Mouse (Mus musculus) MEL (cell line): Measurements from ENCODE around the gene Slc35b4. TPM values are rescaled to one million over a fixed set of nuclear protein-coding genes. Genes with fewer than 3 reads are reported as not detected.

ENCODE experiments used
- DNase-seq: peaks from one replicate; pipeline ENCODE4 v3.0.0; 2011; ENCODE audit warnings: low read depth, low spot score
- H3K27ac ChIP-seq: 2 replicates; pipeline ENCODE4 v1.5.1; 2012; ENCODE audit warnings: low read depth, mild to moderate bottlenecking, control low read depth, low read length, moderate library complexity; ENCODE audit not compliant: control insufficient read depth
- H3K27me3 ChIP-seq, 2 experiments: fragments of 150-350 bp in 1 of 2; sonication (generic) in 1 of 2; 2 replicates each; pipeline ENCODE4 v1.6.1; 2012; ENCODE audit warnings: low read length in 2 of 2, mild to moderate bottlenecking in 2 of 2, improper control_type of control experiment in 1 of 2, moderate library complexity in 1 of 2; ENCODE audit not compliant: insufficient read depth in 2 of 2, control insufficient read depth in 1 of 2
- H3K36me3 ChIP-seq, 2 experiments: 2 replicates each; pipeline ENCODE4 v1.6.1; 2012 to 2014; ENCODE audit warnings: low read length in 2 of 2, improper control_type of control experiment in 1 of 2, inconsistent platforms in 1 of 2, mild to moderate bottlenecking in 1 of 2; ENCODE audit not compliant: insufficient read depth in 2 of 2, control insufficient read depth in 1 of 2
- H3K4me1 ChIP-seq, 2 experiments: fragments of 150-350 bp in 1 of 2; sonication (generic) in 1 of 2; 2 replicates each; pipeline ENCODE4 v1.6.1; 2012; ENCODE audit warnings: low read length in 2 of 2, improper control_type of control experiment in 1 of 2, mild to moderate bottlenecking in 1 of 2; ENCODE audit not compliant: insufficient read depth in 2 of 2, control insufficient read depth in 1 of 2
- H3K4me3 ChIP-seq, 2 experiments: fragments of 150-350 bp in 1 of 2; sonication (generic) in 1 of 2; 2 replicates each; pipeline ENCODE4 v1.5.1; 2012; ENCODE audit warnings: low read depth in 2 of 2, low read length in 2 of 2, mild to moderate bottlenecking in 2 of 2, moderate library complexity in 2 of 2, control low read depth in 1 of 2, improper control_type of control experiment in 1 of 2; ENCODE audit not compliant: control insufficient read depth in 1 of 2, insufficient read depth in 1 of 2
- H3K79me2 ChIP-seq: 2 replicates; pipeline ENCODE4 v1.6.1; 2012; ENCODE audit warnings: mild to moderate bottlenecking, low read length, moderate library complexity; ENCODE audit not compliant: control insufficient read depth, poor library complexity, insufficient read depth
- H3K9ac ChIP-seq: 2 replicates; pipeline ENCODE4 v1.6.1; 2012; ENCODE audit warnings: low read depth, mild to moderate bottlenecking, control low read depth, low read length, moderate library complexity; ENCODE audit not compliant: control insufficient read depth, poor library complexity, severe bottlenecking
- H3K9me3 ChIP-seq: fragments of 150-350 bp; sonication (generic); replicated peaks from 2 replicates; pipeline ENCODE4 v1.6.1; 2012; ENCODE audit warnings: mild to moderate bottlenecking, low read length, improper control_type of control experiment, moderate library complexity; ENCODE audit not compliant: insufficient read depth
- CHD1 ChIP-seq: IDR thresholded peaks from 2 replicates; pipeline ENCODE4 v1.6.1; 2012; ENCODE audit warnings: low read depth, mild to moderate bottlenecking, inconsistent platforms, low read length, improper control_type of control experiment
- CHD2 ChIP-seq: IDR thresholded peaks from 2 replicates; pipeline ENCODE4 v1.6.1; 2011; ENCODE audit warnings: low read length, improper control_type of control experiment
- CTCF ChIP-seq, 3 experiments: IDR thresholded peaks in 2 of 3; conservative IDR thresholded peaks in 1 of 3; 2 replicates each; pipeline ENCODE4 v1.5.1; 2011 to 2012; ENCODE audit warnings: low read length in 3 of 3, low read depth in 2 of 3, mild to moderate bottlenecking in 2 of 3, improper control_type of control experiment in 1 of 3, inconsistent platforms in 1 of 3, mixed read lengths in 1 of 3, moderate library complexity in 1 of 3; ENCODE audit not compliant: control insufficient read depth in 1 of 3, insufficient read depth in 1 of 3, poor library complexity in 1 of 3, severe bottlenecking in 1 of 3
- E2F4 ChIP-seq: IDR thresholded peaks from 2 replicates; pipeline ENCODE4 v1.6.1; 2011; ENCODE audit warnings: low read depth, low read length, improper control_type of control experiment, borderline replicate concordance
- ELF1 ChIP-seq: IDR thresholded peaks from 2 replicates; pipeline ENCODE4 v1.6.1; 2014; ENCODE audit warnings: low read depth, mild to moderate bottlenecking, inconsistent platforms, low read length, improper control_type of control experiment, moderate library complexity
- EP300 ChIP-seq, 2 experiments: IDR thresholded peaks; 2 replicates each; pipeline ENCODE4 v1.6.1; 2011; ENCODE audit warnings: improper control_type of control experiment in 2 of 2, low read length in 2 of 2, low read depth in 1 of 2, mild to moderate bottlenecking in 1 of 2
- ETS1 ChIP-seq: IDR thresholded peaks from 2 replicates; pipeline ENCODE4 v1.6.1; 2012; ENCODE audit warnings: low read depth, mild to moderate bottlenecking, inconsistent platforms, low read length, improper control_type of control experiment, moderate library complexity
- GATA1 ChIP-seq: IDR thresholded peaks from 2 replicates; pipeline ENCODE4 v1.6.1; 2011; ENCODE audit warnings: low read depth, low read length, improper control_type of control experiment
- HCFC1 ChIP-seq: IDR thresholded peaks from 2 replicates; pipeline ENCODE4 v1.6.1; 2012; ENCODE audit warnings: low read depth, mild to moderate bottlenecking, inconsistent platforms, low read length, improper control_type of control experiment, moderate library complexity
- JUND ChIP-seq: IDR thresholded peaks from 2 replicates; pipeline ENCODE4 v1.6.1; 2011; ENCODE audit warnings: low read depth, mild to moderate bottlenecking, improper control_type of control experiment, low read length
- MAFK ChIP-seq: IDR thresholded peaks from 2 replicates; pipeline ENCODE4 v1.6.1; 2011; ENCODE audit warnings: low read depth, mild to moderate bottlenecking, low read length, improper control_type of control experiment, borderline replicate concordance
- MAX ChIP-seq: IDR thresholded peaks from 2 replicates; pipeline ENCODE4 v1.6.1; 2011; ENCODE audit warnings: low read length, improper control_type of control experiment
- MAZ ChIP-seq: IDR thresholded peaks from 2 replicates; pipeline ENCODE4 v1.6.1; 2012; ENCODE audit warnings: low read depth, mild to moderate bottlenecking, inconsistent platforms, low read length, improper control_type of control experiment
- MYC ChIP-seq: IDR thresholded peaks from 2 replicates; pipeline ENCODE4 v1.6.1; 2011; ENCODE audit warnings: low read depth, mild to moderate bottlenecking, low read length, improper control_type of control experiment, moderate library complexity
- NELFE ChIP-seq: IDR thresholded peaks from 2 replicates; pipeline ENCODE4 v1.6.1; 2011; ENCODE audit warnings: low read depth, low read length, improper control_type of control experiment
- NRF1 ChIP-seq: IDR thresholded peaks from 2 replicates; pipeline ENCODE4 v1.6.1; 2014; ENCODE audit warnings: low read depth, mild to moderate bottlenecking, inconsistent platforms, low read length, improper control_type of control experiment, moderate library complexity; ENCODE audit not compliant: poor library complexity, insufficient read depth, severe bottlenecking
- POLR2A ChIP-seq, 2 experiments: IDR thresholded peaks; 2 replicates each; pipeline ENCODE4 v1.6.1; 2011 to 2012; ENCODE audit warnings: low read length in 2 of 2, mild to moderate bottlenecking in 2 of 2, control low read depth in 1 of 2, improper control_type of control experiment in 1 of 2, low read depth in 1 of 2, moderate library complexity in 1 of 2; ENCODE audit not compliant: control insufficient read depth in 1 of 2, insufficient read depth in 1 of 2, poor library complexity in 1 of 2
- POLR2AphosphoS2 ChIP-seq: IDR thresholded peaks from 2 replicates; pipeline ENCODE4 v1.6.1; 2011; ENCODE audit warnings: low read length, improper control_type of control experiment
- POLR2AphosphoS5 ChIP-seq: IDR thresholded peaks from 2 replicates; pipeline ENCODE4 v1.6.1; 2012; ENCODE audit warnings: low read depth, borderline replicate concordance, mild to moderate bottlenecking, inconsistent platforms, low read length, moderate library complexity, mixed read lengths
- RAD21 ChIP-seq: IDR thresholded peaks from 2 replicates; pipeline ENCODE4 v1.6.1; 2011; ENCODE audit warnings: mild to moderate bottlenecking, low read depth, low read length, improper control_type of control experiment
- SIN3A ChIP-seq: IDR thresholded peaks from 2 replicates; pipeline ENCODE4 v1.6.1; 2012; ENCODE audit warnings: low read length, improper control_type of control experiment, inconsistent platforms
- TAL1 ChIP-seq: IDR thresholded peaks from 2 replicates; pipeline ENCODE4 v1.6.1; 2012; ENCODE audit warnings: mild to moderate bottlenecking, inconsistent platforms, low read length, moderate library complexity, mixed read lengths
- ZC3H11A ChIP-seq: IDR thresholded peaks from 2 replicates; pipeline ENCODE4 v1.6.1; 2012; ENCODE audit warnings: low read depth, mild to moderate bottlenecking, inconsistent platforms, low read length, improper control_type of control experiment
- ZKSCAN1 ChIP-seq: IDR thresholded peaks from 2 replicates; pipeline ENCODE4 v1.6.1; 2012; ENCODE audit warnings: low read depth, mild to moderate bottlenecking, inconsistent platforms, low read length, improper control_type of control experiment, moderate library complexity
- ZNF384 ChIP-seq: IDR thresholded peaks from 2 replicates; pipeline ENCODE4 v1.6.1; 2012; ENCODE audit warnings: low read depth, mild to moderate bottlenecking, inconsistent platforms, low read length, improper control_type of control experiment
- polyA plus RNA-seq, 2 experiments: library from polyadenylated mRNA; stranded (reverse) in 1 of 2; unstranded in 1 of 2; fragments of >175 nt in 1 of 2; fragments of >200 nt in 1 of 2; gene quantifications; 2 replicates each; pipeline versions ENCODE4 v1.2.1 to v1.2.4; 2012; ENCODE audit warnings: low replicate concordance in 2 of 2, low read depth in 1 of 2; ENCODE audit not compliant: insufficient read length in 2 of 2, insufficient read depth in 1 of 2, missing spikeins in 1 of 2
- total RNA-seq: library from RNA; depleted of rRNA; stranded (reverse); fragments of 300-350 nt; gene quantifications from 2 replicates; pipeline ENCODE4 v1.2.3, GENCODE M21; 2012

Slc35b4 gene
- total and polyA plus RNA-seq, 3 experiments = 6.1 to 10.7 TPM; not detected in 1

DNA sequence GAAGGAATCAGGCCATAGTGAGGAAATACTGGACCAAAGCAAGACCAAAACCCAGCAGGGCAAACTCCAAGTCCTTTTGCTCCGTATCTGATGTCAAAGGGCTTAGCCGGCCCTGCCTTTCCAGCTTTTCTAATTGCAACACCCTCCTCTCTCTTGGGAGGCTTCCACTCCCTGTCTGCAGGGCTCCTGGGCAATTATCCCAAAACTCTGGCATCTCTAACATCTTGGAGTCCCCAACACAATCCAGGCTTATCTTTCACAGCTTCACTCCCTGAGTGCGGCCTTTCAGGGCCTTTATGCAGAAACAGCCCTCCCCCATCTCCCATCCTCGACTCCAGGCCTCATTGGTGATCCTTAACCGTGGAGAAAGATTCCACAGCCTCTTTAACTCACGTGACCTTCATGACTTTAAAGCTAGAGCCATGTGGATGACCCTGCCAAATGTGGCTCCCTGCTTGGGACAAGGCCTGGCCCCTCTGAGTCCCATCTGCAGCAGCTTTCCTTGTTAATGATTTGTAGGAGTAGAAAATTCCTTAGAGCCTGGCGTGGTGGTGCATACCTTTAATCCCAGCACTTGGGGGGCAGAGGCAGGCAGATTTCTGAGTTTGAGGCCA is 11.2 kb upstream of the Slc35b4 start:
- Histone ChIP-seq H3K27me3 (no peaks in the 10 kb centered on the region; a peak in 1 of 4 replicates), H3K9me3 (no peaks in the 10 kb centered on the region), H3K27ac (no peak overlapping the region), H3K4me3 (no peak overlapping the region), H3K79me2 (no peaks in the 10 kb centered on the region), H3K4me1 (no peaks in the 10 kb centered on the region; a peak in 1 of 4 replicates), H3K9ac (no peak overlapping the region)
- TF ChIP-seq JUND (no peak), ZKSCAN1 (no peak), POLR2A (IDR thresholded peaks at IDR 0.05; ENCODE audit: control insufficient read depth in 1 of 2, insufficient read depth in 1 of 2, low read depth in 1 of 2, low read length in 2 of 2, poor library complexity in 1 of 2) (no peak), HCFC1 (no peak), NRF1 (no peak), MAFK (no peak), POLR2AphosphoS2 (no peak)
- TF ChIP-seq, all 39 proteins: peak for 0
- no peaks in the 10 kb centered on the region; a peak in 1 of 4 replicates for H3K36me3 ChIP-seq
- DNase-seq = no peak

DNA sequence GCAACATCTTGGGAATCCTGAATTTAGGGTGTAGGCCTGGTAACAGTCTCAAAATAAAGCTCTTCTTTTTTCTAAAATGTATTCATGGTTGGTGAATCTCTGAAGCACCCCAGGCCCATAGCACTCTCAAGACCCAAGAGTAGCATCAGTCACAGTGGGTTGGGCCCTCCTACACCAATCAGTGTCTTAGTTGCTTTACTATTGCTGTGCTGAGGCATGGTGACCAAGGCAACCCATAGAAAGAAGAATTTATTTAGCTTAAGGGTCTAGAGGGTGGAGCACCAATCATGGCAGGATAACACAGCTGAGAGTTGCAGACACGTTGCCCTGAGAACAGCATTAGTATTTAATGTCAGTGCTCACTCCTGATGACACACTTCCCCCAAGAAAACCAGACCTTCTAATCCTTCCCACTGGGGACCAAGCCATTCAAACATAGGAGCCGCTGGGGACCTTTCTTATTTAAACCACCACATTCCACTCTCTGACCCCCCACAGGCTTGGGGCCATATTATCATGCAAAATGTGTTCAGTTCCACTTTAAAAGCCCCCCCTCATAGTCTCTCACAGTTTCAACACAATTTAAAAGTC is 10.5 kb upstream of the Slc35b4 start:
- no peaks in the 10 kb centered on the region for H3K9me3 ChIP-seq
- H3K27ac ChIP-seq = no peak overlapping the region
- H3K79me2 ChIP-seq = no peaks in the 10 kb centered on the region
- H3K27me3 ChIP-seq = no peaks in the 10 kb centered on the region; a peak in 1 of 4 replicates
- no peaks in the 10 kb centered on the region; a peak in 1 of 4 replicates for H3K36me3 ChIP-seq
- TF ChIP-seq SIN3A = no peak
- no peak for TF ChIP-seq ELF1
- TF ChIP-seq HCFC1 = no peak
- no peak for DNase-seq
- H3K4me1 ChIP-seq = no peaks in the 10 kb centered on the region; a peak in 1 of 4 replicates
- no peak overlapping the region for H3K4me3 ChIP-seq
- H3K9ac ChIP-seq = no peak overlapping the region

DNA sequence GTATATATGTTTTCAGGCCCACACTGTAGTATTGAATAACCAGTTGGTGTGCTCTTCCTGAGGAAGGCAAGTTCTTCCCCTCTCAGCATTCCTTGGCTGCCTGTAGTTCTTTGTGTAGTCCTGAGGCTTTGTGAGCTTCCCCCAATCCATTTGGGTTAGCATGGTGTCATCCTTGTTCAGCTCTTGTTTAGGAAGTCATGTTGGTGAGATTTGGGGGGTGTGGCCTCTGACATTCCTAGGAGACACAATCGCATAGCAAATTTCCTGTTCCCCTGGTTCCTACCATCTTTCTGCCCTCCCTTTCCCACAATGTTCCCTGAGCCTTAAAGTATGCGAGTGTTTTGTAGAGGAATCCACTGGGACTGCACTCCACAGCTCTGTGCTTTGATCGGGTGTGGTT is 6.4 kb upstream of the Slc35b4 start:
- Histone ChIP-seq H3K27ac (no peak overlapping the region), H3K27me3 (no peaks in the 10 kb centered on the region), H3K4me3 (no peak overlapping the region), H3K9me3 (no peaks in the 10 kb centered on the region), H3K9ac (no peak overlapping the region), H3K36me3 (no peaks in the 10 kb centered on the region), H3K4me1 (peaks cover 0 to 4% of the 10 kb centered on the region in 2 experiments; a peak in 2 of 4 replicates), H3K79me2 (no peaks in the 10 kb centered on the region)
- TF ChIP-seq ZC3H11A (no peak), ZNF384 (no peak), SIN3A (no peak), NELFE (no peak), CHD2 (no peak), POLR2AphosphoS2 (no peak), GATA1 (no peak), TAL1 (no peak), RAD21 (no peak), MAZ (no peak), CTCF (IDR thresholded peaks at IDR 0.05 in 2 of 3, conservative IDR thresholded peaks at IDR 0.05 in 1 of 3; ENCODE audit: control insufficient read depth in 1 of 3, insufficient read depth in 1 of 3, low read depth in 2 of 3, low read length in 3 of 3, poor library complexity in 1 of 3, severe bottlenecking in 1 of 3) (no peak), MYC (no peak), POLR2AphosphoS5 (no peak), E2F4 (no peak), ETS1 (no peak), MAX (no peak), EP300 (IDR thresholded peaks at IDR 0.05; ENCODE audit: low read depth in 1 of 2, low read length in 2 of 2) (no peak), NRF1 (no peak), CHD1 (no peak)
- no peak for DNase-seq
